Mouse (Mus musculus) gastrocnemius, postnatal 14 days (tissue): ENCODE data around the gene Hist1h2ap. TPM values are rescaled to one million over a fixed set of nuclear protein-coding genes. Genes with fewer than 3 reads are reported as not detected.

Source experiments
- microRNA-seq, 2 experiments: library from miRNA; unstranded; fragments of <30 nt; microRNA quantifications; one replicate each; pipeline ENCODE4 v1.2.0; 2021
- total RNA-seq, 2 experiments: library from RNA; stranded (reverse); gene quantifications; 2 replicates each; pipeline ENCODE4 v1.2.3; 2021

The Hist1h2ap gene
- total RNA-seq, 2 experiments from 2014 or later: 29.4 to 69.3 TPM

Small RNA genes lying within 50 kb of the gene (microRNA-seq; reads per million reads assigned to microRNA genes)
- gene Gm19658 (0 reads per million in 2 experiments), gene Gm44346 (0 reads per million in 2 experiments), gene Gm44466 (0 reads per million in 2 experiments)

Other genes starting within 250 kb of the Hist1h2ap start
- not detected for gene Olfr1362, start 219.5 kb downstream of the Hist1h2ap start, total RNA-seq
- not detected for gene Olfr11, start 191.0 kb downstream of the Hist1h2ap start, total RNA-seq
- gene Olfr1361, start 170.1 kb downstream of the Hist1h2ap start, total RNA-seq: not detected
- not detected for gene Olfr1360, start 156.1 kb downstream of the Hist1h2ap start, total RNA-seq
- not detected for gene Olfr1359, start 135.4 kb downstream of the Hist1h2ap start, total RNA-seq
- gene Hist1h2bl, start 117.4 kb downstream of the Hist1h2ap start, total RNA-seq: 10 to 100 TPM; 79.9 to 84.7 TPM
- 10 to 100 TPM; 70.5 to 87.6 TPM for gene Hist1h2ai, start 117.1 kb downstream of the Hist1h2ap start, total RNA-seq
- gene Hist1h3h, start 115.8 kb downstream of the Hist1h2ap start, total RNA-seq: 100 to 1,000 TPM; 108 to 117 TPM
- 10 to 100 TPM; 20.2 to 23.0 TPM for gene Hist1h2bm, start 111.5 kb downstream of the Hist1h2ap start, total RNA-seq
- 10 to 100 TPM; 15.5 to 16.2 TPM for gene Hist1h4j, start 98.4 kb downstream of the Hist1h2ap start, total RNA-seq
- 100 to 1,000 TPM; 174 TPM for gene Hist1h4k, start 83.0 kb downstream of the Hist1h2ap start, total RNA-seq
- gene Hist1h2ak, start 79.7 kb downstream of the Hist1h2ap start, total RNA-seq: 10 to 100 TPM; 29.4 to 33.4 TPM
- gene Hist1h2bn, start 79.4 kb downstream of the Hist1h2ap start, total RNA-seq: 10 to 100 TPM; 39.6 to 49.3 TPM
- gene Hist1h1b, start 52.9 kb downstream of the Hist1h2ap start, total RNA-seq: 10 to 100 TPM; 49.0 to 49.9 TPM
- gene Hist1h3i, start 50.1 kb downstream of the Hist1h2ap start, total RNA-seq: 10 to 100 TPM; 87.1 to 98.9 TPM
- gene Hist1h2an, start 46.3 kb downstream of the Hist1h2ap start, total RNA-seq: 10 to 100 TPM in 1 of 2 experiments, 1 to 10 TPM in 1; 7.8 to 10.7 TPM
- gene Hist1h2bp, start 46.0 kb downstream of the Hist1h2ap start, total RNA-seq: 10 to 100 TPM; 32.1 to 32.8 TPM
- 10 to 100 TPM; 58.2 to 75.5 TPM for gene Hist1h2bq, start 23.3 kb downstream of the Hist1h2ap start, total RNA-seq
- gene Hist1h2ao, start 23.0 kb downstream of the Hist1h2ap start, total RNA-seq: 10 to 100 TPM; 67.5 to 87.1 TPM
- gene Hist1h4m, start 21.8 kb downstream of the Hist1h2ap start, total RNA-seq: 100 to 1,000 TPM; 150 to 154 TPM
- 10 to 100 TPM; 26.8 to 27.2 TPM for gene Hist1h4n, start 1.3 kb downstream of the Hist1h2ap start, total RNA-seq
- 10 to 100 TPM; 57.8 to 74.3 TPM for gene Hist1h2br, start 236 bp upstream of the Hist1h2ap start, total RNA-seq
- under 1 TPM; 0.33 to 0.38 TPM for gene Zfp184, start 111.6 kb upstream of the Hist1h2ap start, total RNA-seq
- gene Pom121l2, start 147.7 kb upstream of the Hist1h2ap start, total RNA-seq: not detected
- gene Prss16, start 176.2 kb upstream of the Hist1h2ap start, total RNA-seq: not detected
- gene Hist1h2ah, start 202.1 kb upstream of the Hist1h2ap start, total RNA-seq: 10 to 100 TPM; 45.8 to 69.2 TPM
- gene Hist1h2bk, start 202.4 kb upstream of the Hist1h2ap start, total RNA-seq: 10 to 100 TPM; 80.3 to 90.2 TPM
- 10 to 100 TPM; 46.4 to 49.7 TPM for gene Hist1h4i, start 207.9 kb upstream of the Hist1h2ap start, total RNA-seq
- 10 to 100 TPM; 40.6 to 42.0 TPM for gene Hist1h2ag, start 209.4 kb upstream of the Hist1h2ap start, total RNA-seq
- 10 to 100 TPM; 41.8 to 44.7 TPM for gene Hist1h2bj, start 209.7 kb upstream of the Hist1h2ap start, total RNA-seq